Mouse (Mus musculus) cerebellum, postnatal 10 days (tissue): Measurements from ENCODE around the gene Htra1.

Experiments
- DNase-seq, 2 experiments: peaks; one replicate each; pipeline ENCODE4 v3.0.0; 2021; ENCODE audit warnings: mixed read lengths in 2 of 2

Gene Htra1

DNA sequence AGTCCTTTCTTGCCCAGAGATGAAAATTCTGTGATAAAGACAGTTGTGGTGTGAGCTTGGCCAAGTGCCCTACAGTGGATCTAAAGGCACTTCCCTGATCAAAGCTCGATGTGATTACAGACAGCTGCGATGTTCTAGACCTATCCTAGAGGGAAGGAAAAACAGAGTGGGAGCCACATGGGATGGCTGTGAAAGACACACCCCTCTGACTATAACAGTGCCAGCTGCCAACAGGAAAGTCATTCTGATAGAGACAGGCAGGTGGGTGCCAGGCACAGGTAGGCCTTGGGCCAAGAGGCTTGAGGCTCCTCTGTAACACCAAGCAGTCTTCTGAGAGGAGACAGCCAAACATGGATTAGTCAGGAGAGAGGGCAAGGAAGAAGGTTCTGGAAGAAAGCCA, 83.3 kb downstream of the Htra1 start:
- DNase-seq = peak; percentile 21 to 32

DNA sequence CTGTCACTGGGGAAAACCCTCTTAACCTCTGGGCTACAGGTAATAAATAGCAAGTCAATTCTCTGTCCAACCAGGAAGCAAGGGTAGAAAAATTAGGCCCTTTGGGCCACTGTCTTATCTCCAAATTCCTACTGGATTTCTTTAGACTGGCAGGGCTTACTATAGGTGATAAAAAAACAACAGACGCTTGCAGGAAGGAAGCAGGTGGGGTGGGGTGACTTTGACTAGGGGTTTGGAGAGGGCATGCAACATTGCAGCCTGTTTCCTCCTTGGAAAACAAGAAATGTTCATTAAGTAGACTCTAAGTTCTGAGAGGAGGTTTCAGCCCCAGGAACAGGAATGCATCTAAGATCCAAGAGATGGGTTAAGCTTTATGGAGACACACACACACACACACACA, 88.9 kb downstream of the Htra1 start:
- no peak for DNase-seq

DNA sequence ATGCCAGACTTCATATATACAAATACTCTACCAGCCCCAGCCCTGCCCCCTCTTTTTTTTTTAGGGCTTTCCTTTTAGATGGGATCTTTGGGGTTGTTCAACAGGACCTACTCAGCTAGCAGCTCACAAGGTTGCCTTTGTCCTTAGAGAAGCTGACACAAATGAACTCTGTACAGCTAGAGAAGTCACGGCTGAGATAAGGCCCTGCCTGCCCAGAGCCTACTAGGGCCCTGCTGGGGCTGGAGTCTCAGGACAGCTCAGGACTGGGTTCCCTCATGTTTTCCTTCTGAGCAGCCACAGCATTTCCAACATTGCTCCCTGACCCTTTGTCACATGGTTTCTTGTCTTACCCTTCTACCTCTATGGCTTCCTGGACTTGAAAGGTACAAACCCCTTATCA, 91.6 kb downstream of the Htra1 start:
- no peak for DNase-seq

DNA sequence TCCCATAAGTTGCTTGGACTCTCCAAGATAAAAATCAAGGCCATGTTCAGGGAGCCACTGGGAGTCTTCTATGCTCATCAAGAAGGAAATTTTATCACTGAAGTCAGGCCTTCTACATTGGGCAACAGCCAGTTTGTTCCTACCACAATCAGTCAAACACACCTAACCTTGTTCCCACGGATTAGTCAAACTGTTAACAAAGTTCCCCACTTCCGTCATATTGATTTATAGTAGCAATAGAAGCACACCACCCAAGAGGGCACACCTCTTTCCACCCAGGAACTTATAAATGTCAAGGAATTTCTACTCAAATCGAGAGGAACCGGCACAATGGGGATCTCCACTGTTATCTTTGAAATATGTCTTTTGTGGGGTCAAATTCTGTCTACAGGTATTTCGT, 95.8 kb downstream of the Htra1 start, which contains the start of gene Dmbt1:
Gene Dmbt1, plus strand, starts transcription at position 299 of the 400 bp plus-strand sequence.
- DNase-seq = no peak
